Mouse (Mus musculus): ENCODE measurements at regions not wholly inside any gene's neighbourhood (a gene's known extent, or its start where the extent isn't known, plus 50 kb on each side); places are given as distances from the start of the nearest gene placed in this dataset.

GRCm38 (mm10) chr13:115535900-115536299, 434.1 kb upstream of the Itga1 start:
- TF ChIP-seq POLR2A (IDR thresholded peaks at IDR 0.05; ENCODE audit: borderline replicate concordance, extremely low read depth, low read depth, low read length) (no peak), CTCF (IDR thresholded peaks at IDR 0.05; ENCODE audit: insufficient read depth, low read length) (no peak)

Measured in lung, adult 2 months (tissue).